Mouse (Mus musculus): ENCODE data around the gene Ddi2. TPM values are rescaled to one million over a fixed set of nuclear protein-coding genes. Genes with fewer than 3 reads are reported as not detected.

The Ddi2 gene
- total and polyA plus RNA-seq, 3 experiments = 22.1 to 78.4 (median 38.5) TPM

- no peak for DNase-seq
Measured at GRCm38 (mm10) chr4:141741856-141742255, 18.6 kb upstream of the Ddi2 start.

- no peak for DNase-seq
Measured at GRCm38 (mm10) chr4:141738015-141738414, 14.8 kb upstream of the Ddi2 start.

- no peak for DNase-seq
Measured at GRCm38 (mm10) chr4:141736856-141737255, 13.6 kb upstream of the Ddi2 start.

GRCm38 (mm10) chr4:141735206-141735560 lies 12.0 kb upstream of the Ddi2 start:
- no peak for DNase-seq

- DNase-seq = peak; percentile 91
Measured at GRCm38 (mm10) chr4:141734446-141735205, 11.4 kb upstream of the Ddi2 start.

GRCm38 (mm10) chr4:141731766-141732165 lies 8.5 kb upstream of the Ddi2 start:
- no peak for DNase-seq

GRCm38 (mm10) chr4:141730401-141730800 lies 7.2 kb upstream of the Ddi2 start:
- no peak for DNase-seq

GRCm38 (mm10) chr4:141729266-141729665 lies 6.0 kb upstream of the Ddi2 start:
- DNase-seq = no peak

GRCm38 (mm10) chr4:141725738-141726137 lies 2.5 kb upstream of the Ddi2 start:
- no peak for DNase-seq

GRCm38 (mm10) chr4:141725277-141725676 lies 2.1 kb upstream of the Ddi2 start:
- DNase-seq = no peak

- no peak for DNase-seq
Measured at GRCm38 (mm10) chr4:141724594-141724993, 1.4 kb upstream of the Ddi2 start.

GRCm38 (mm10) chr4:141723673-141724068 lies 452 bp upstream of the Ddi2 start:
- DNase-seq = no peak

- no peak for DNase-seq
Measured at GRCm38 (mm10) chr4:141721961-141722360, 1.3 kb downstream of the Ddi2 start.

- DNase-seq = no peak
Measured at GRCm38 (mm10) chr4:141720761-141721523, 2.3 kb downstream of the Ddi2 start.

- DNase-seq = no peak
Measured at GRCm38 (mm10) chr4:141719304-141719703, 3.9 kb downstream of the Ddi2 start.

GRCm38 (mm10) chr4:141717633-141718032 lies 5.6 kb downstream of the Ddi2 start:
- no peak for DNase-seq

GRCm38 (mm10) chr4:141715027-141715426 lies 8.2 kb downstream of the Ddi2 start:
- DNase-seq = no peak

GRCm38 (mm10) chr4:141713598-141714142 lies 9.5 kb downstream of the Ddi2 start:
- DNase-seq = no peak

GRCm38 (mm10) chr4:141711250-141711649 lies 12.0 kb downstream of the Ddi2 start:
- DNase-seq = no peak

- DNase-seq = no peak
Measured at GRCm38 (mm10) chr4:141708971-141709370, 14.2 kb downstream of the Ddi2 start.

GRCm38 (mm10) chr4:141708005-141708404 lies 15.2 kb downstream of the Ddi2 start:
- no peak for DNase-seq

- peak; percentile 45 for DNase-seq
Measured at GRCm38 (mm10) chr4:141705331-141705730, 17.9 kb downstream of the Ddi2 start.

GRCm38 (mm10) chr4:141704625-141705024 lies 18.6 kb downstream of the Ddi2 start:
- peak; percentile 60 for DNase-seq

All from adrenal gland, adult 2 months (tissue).